Mouse (Mus musculus): ENCODE results near the gene Gm17783. TPM values are rescaled to one million over a fixed set of nuclear protein-coding genes. Genes with fewer than 3 reads are reported as not detected.
"Not testable (repeated sequence)": the region's sequence is repeated elsewhere in the genome, so short reads cannot be mapped to it uniquely, and the experiment has no call there.

The Gm17783 gene
- under 1 TPM in 1 of 2 experiments, not detected in 1; 0.43 TPM for total RNA-seq (2021)

GRCm38 (mm10) chr16:45531950-45532349, at the start of gene Gm17783:
Gene Gm17783, minus strand, starts transcription at chr16:45532050.
- no peak for DNase-seq (ENCODE audit: extremely low spot score in 1 of 2, low spot score in 2 of 2)
- intact Hi-C loops (cut with DNase I), result no loop called here

- no peak for DNase-seq (ENCODE audit: extremely low spot score in 1 of 2, low spot score in 2 of 2)
- intact Hi-C loops (cut with DNase I), result no loop called here
These were observed 48.0 kb upstream of the Gm17783 start for GRCm38 (mm10) chr16:45579883-45580282.

- intact Hi-C loops (cut with DNase I), result no loop called here
These were observed 40.5 kb upstream of the Gm17783 start for GRCm38 (mm10) chr16:45572307-45572706.

GRCm38 (mm10) chr16:45561747-45562146, 29.9 kb upstream of the Gm17783 start:
- intact Hi-C loops (cut with DNase I), result no loop called here
- DNase-seq (ENCODE audit: extremely low spot score in 1 of 2, low spot score in 2 of 2), result no peak

More at GRCm38 (mm10) chr16:45572307-45572706, 40.5 kb upstream of the Gm17783 start:
- no peak for DNase-seq (ENCODE audit: extremely low spot score in 1 of 2, low spot score in 2 of 2)

- intact Hi-C loops (cut with DNase I), result no loop called here
- DNase-seq (ENCODE audit: extremely low spot score in 1 of 2, low spot score in 2 of 2), result no peak
These were observed 19.7 kb upstream of the Gm17783 start for GRCm38 (mm10) chr16:45551579-45551978.

GRCm38 (mm10) chr16:45547982-45548381, 16.1 kb upstream of the Gm17783 start:
- intact Hi-C loops (cut with DNase I), result no loop called here
- DNase-seq (ENCODE audit: extremely low spot score in 1 of 2, low spot score in 2 of 2), result no peak

- no peak for DNase-seq (ENCODE audit: extremely low spot score in 1 of 2, low spot score in 2 of 2)
- intact Hi-C loops (cut with DNase I), result no loop called here
These were observed 12.5 kb upstream of the Gm17783 start for GRCm38 (mm10) chr16:45544341-45544740.

GRCm38 (mm10) chr16:45542108-45542507, 10.3 kb upstream of the Gm17783 start:
- intact Hi-C loops (cut with DNase I), result no loop called here
- no peak for DNase-seq (ENCODE audit: extremely low spot score in 1 of 2, low spot score in 2 of 2)

GRCm38 (mm10) chr16:45538342-45538741, 6.5 kb upstream of the Gm17783 start:
- DNase-seq (ENCODE audit: extremely low spot score in 1 of 2, low spot score in 2 of 2); intact Hi-C loops (cut with DNase I): not testable (repeated sequence)

GRCm38 (mm10) chr16:45535009-45535408, 3.2 kb upstream of the Gm17783 start, which contains the start of gene Slc9c1:
Gene Slc9c1, plus strand, starts transcription at chr16:45535309.
- intact Hi-C loops (cut with DNase I), result no loop called here
- DNase-seq (ENCODE audit: extremely low spot score in 1 of 2, low spot score in 2 of 2), result no peak

GRCm38 (mm10) chr16:45525551-45525950, 6.3 kb downstream of the Gm17783 start:
- intact Hi-C loops (cut with DNase I), result no loop called here
- DNase-seq (ENCODE audit: extremely low spot score in 1 of 2, low spot score in 2 of 2), result no peak

- intact Hi-C loops (cut with DNase I), result no loop called here
- DNase-seq (ENCODE audit: extremely low spot score in 1 of 2, low spot score in 2 of 2), result no peak
These were observed 36.5 kb downstream of the Gm17783 start for GRCm38 (mm10) chr16:45495326-45495725.

GRCm38 (mm10) chr16:45492927-45493326, 38.9 kb downstream of the Gm17783 start, which contains the start of gene Gm609:
Gene Gm609, minus strand, starts transcription at chr16:45492969.
- DNase-seq (ENCODE audit: extremely low spot score in 1 of 2, low spot score in 2 of 2), result no peak
- intact Hi-C loops (cut with DNase I), result no loop called here

- no peak for DNase-seq (ENCODE audit: extremely low spot score in 1 of 2, low spot score in 2 of 2)
- intact Hi-C loops (cut with DNase I), result no loop called here
These were observed 54.9 kb downstream of the Gm17783 start for GRCm38 (mm10) chr16:45476991-45477390.

- DNase-seq (ENCODE audit: extremely low spot score in 1 of 2, low spot score in 2 of 2); intact Hi-C loops (cut with DNase I): not testable (repeated sequence)
These were observed 60.0 kb downstream of the Gm17783 start for GRCm38 (mm10) chr16:45471836-45472235.

Other genes starting within 250 kb of the Gm17783 start
- gene Cd200, start 123.0 kb downstream of the Gm17783 start, total RNA-seq (2021), result 100 to 1,000 TPM; 250 TPM
- gene Gm609, start 39.1 kb downstream of the Gm17783 start, total RNA-seq (2021), result under 1 TPM; 0.12 to 0.45 TPM
- not detected for gene Slc9c1, start 3.3 kb upstream of the Gm17783 start, total RNA-seq (2021)
- gene Gcsam, start 78.3 kb upstream of the Gm17783 start, total RNA-seq (2021), result not detected
- gene BC016579, start 122.0 kb upstream of the Gm17783 start, total RNA-seq (2021), result under 1 TPM; 0.15 to 0.20 TPM
- gene Tmprss7, start 161.6 kb upstream of the Gm17783 start, total RNA-seq (2021), result 10 to 100 TPM in 1 of 2 experiments, 1 to 10 TPM in 1; 9.7 to 10.9 TPM
- gene Tagln3, start 192.6 kb upstream of the Gm17783 start, total RNA-seq (2021), result 100 to 1,000 TPM; 224 to 244 TPM
- 10 to 100 TPM; 21.1 to 22.1 TPM for gene Abhd10, start 210.9 kb upstream of the Gm17783 start, total RNA-seq (2021)